Mouse (Mus musculus) heart, embryonic 10.5 days (tissue): ENCODE measurements around the gene Igfbp6. TPM values are rescaled to one million over a fixed set of nuclear protein-coding genes. Genes with fewer than 3 reads are reported as not detected.

Source experiments
- DNase-seq: peaks from one replicate; pipeline ENCODE4 v3.0.0-alpha.2; 2017; ENCODE audit warnings: low spot score
- H3K27ac ChIP-seq: fragments of 300-500 bp; sonication (generic); 2 replicates; pipeline ENCODE4 v1.5.1; 2016; ENCODE audit warnings: mild to moderate bottlenecking
- H3K27me3 ChIP-seq: fragments of 300-500 bp; sonication (generic); 2 replicates; pipeline ENCODE4 v1.6.1; 2016; ENCODE audit warnings: mild to moderate bottlenecking; ENCODE audit not compliant: poor library complexity, insufficient read depth, severe bottlenecking
- H3K36me3 ChIP-seq: fragments of 300-500 bp; sonication (generic); 2 replicates; pipeline ENCODE4 v1.6.1; 2016; ENCODE audit warnings: mild to moderate bottlenecking, moderate library complexity
- H3K4me1 ChIP-seq: fragments of 300-500 bp; sonication (generic); 2 replicates; pipeline ENCODE4 v1.6.1; 2016; ENCODE audit warnings: mild to moderate bottlenecking
- H3K4me3 ChIP-seq: fragments of 300-500 bp; sonication (generic); 2 replicates; pipeline ENCODE4 v1.5.1; 2016; ENCODE audit warnings: mild to moderate bottlenecking, moderate library complexity
- H3K9me3 ChIP-seq: fragments of 300-500 bp; sonication (generic); 2 replicates; pipeline ENCODE4 v1.6.1; 2016; ENCODE audit warnings: mild to moderate bottlenecking, moderate library complexity
- WGBS: fragments of 180-500 bp; shearing (Covaris S2); methylation state at CpG from one replicate; pipeline ENCODE4 v1.1.7; 2016; 5-methylcytosine and 5-hydroxymethylcytosine counted together
- polyA plus RNA-seq: library from polyadenylated mRNA; unstranded; fragments of >200 nt; fragmentation: Nextera tagmentation; extraction: Ambion mirVana; gene quantifications from 2 replicates; pipeline ENCODE4 v1.2.1, GENCODE M21; 2016

Igfbp6 gene
- polyA plus RNA-seq, 1 experiment from 2014 or later: 0.67 TPM

DNA sequence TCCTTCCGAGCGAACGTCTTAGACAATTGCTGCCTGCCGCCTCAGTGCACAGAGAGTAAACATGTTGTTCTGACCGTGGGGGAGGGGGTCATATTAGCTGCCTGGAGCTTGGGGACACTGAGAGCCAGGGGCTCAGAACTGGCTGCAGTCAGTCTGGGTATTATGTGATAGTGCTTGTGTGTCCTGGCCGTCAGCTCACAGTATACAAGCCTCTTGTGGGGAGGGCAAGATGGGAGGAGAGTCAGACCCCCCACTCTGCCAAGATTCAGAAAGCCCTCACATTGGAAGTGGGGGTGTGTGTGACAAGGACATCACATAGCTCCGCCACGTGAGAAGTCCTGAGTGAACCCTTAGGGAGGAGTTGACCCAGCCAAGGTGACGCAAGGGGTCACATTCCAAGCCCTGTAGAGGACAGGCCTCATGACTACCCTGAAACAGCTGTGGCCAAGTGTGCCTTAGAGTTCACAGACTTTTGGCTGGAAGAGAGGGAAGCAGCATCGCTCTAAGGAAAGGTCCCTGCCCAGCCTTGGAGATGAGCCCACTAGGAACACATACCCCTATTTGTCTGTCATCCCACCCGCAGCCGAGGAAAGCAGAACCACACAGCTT lies 40.1 kb upstream of the Igfbp6 start:
- Histone ChIP-seq H3K36me3 (peaks cover 18% of the 10 kb centered on the region), H3K4me1 (peaks cover 100% of the 10 kb centered on the region), H3K9me3 (no peaks in the 10 kb centered on the region), H3K4me3 (peak overlapping the region; percentile 72), H3K27me3 (peaks cover 25% of the 10 kb centered on the region), H3K27ac (peak overlapping the region; percentile 93)
- 24% methylated on average over 12 of the region's 12 CpGs for WGBS
- no peak for DNase-seq

GRCm38 (mm10) chr15:102105360-102105759 lies 38.8 kb upstream of the Igfbp6 start:
- Histone ChIP-seq H3K4me1 (peaks cover 96% of the 10 kb centered on the region), H3K4me3 (no peak overlapping the region), H3K36me3 (peaks cover 31% of the 10 kb centered on the region), H3K9me3 (no peaks in the 10 kb centered on the region), H3K27ac (no peak overlapping the region), H3K27me3 (peaks cover 25% of the 10 kb centered on the region)
- DNase-seq: no peak
- 58% methylated on average over 5 of the region's 5 CpGs for WGBS

- peaks cover 25% of the 10 kb centered on the region for H3K27me3 ChIP-seq
- peak overlapping the region; percentile 32; the same call in 1 of the 2 replicates for H3K27ac ChIP-seq
- H3K9me3 ChIP-seq: no peaks in the 10 kb centered on the region
- peaks cover 96% of the 10 kb centered on the region for H3K4me1 ChIP-seq
- 22% methylated on average over 18 of the region's 18 CpGs for WGBS
- no peak for DNase-seq
- H3K4me3 ChIP-seq: peak overlapping the region; percentile 52
- H3K36me3 ChIP-seq: peaks cover 38% of the 10 kb centered on the region
Observed at GRCm38 (mm10) chr15:102105764-102106730, 38.1 kb upstream of the Igfbp6 start.

DNA sequence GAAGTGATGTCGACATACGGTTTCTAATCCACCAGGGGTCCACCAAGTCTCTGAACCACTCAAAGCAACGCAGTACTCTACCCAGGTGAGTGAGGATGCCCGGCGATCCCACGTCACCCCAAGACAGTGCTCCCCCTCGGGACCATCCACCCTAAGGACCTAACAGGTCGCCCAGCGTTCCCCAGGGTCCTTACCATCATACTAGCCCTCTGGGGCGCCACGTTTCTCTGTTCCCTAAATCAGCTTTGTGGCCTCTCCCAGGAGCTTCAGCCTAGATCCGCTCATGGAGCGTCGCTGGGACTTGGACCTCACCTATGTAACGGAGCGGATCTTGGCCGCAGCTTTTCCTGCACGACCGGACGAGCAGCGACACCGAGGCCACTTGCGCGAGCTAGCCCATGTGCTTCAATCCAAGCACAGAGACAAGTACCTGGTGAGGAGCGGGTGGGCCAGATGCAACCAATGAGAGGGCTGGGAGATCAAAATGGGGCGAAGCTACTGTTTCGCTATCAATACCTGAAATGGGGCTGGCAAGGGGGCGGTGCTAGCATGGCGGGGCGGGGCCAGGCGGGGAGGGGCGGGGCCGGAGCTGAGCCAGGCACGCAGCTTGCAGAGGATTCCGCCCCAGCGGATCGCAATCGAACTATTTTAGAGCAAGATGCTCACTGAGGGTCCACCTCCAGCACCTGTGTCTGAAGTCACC lies 37.3 kb upstream of the Igfbp6 start:
- DNase-seq: no peak
- peaks cover 94% of the 10 kb centered on the region for H3K4me1 ChIP-seq

DNA sequence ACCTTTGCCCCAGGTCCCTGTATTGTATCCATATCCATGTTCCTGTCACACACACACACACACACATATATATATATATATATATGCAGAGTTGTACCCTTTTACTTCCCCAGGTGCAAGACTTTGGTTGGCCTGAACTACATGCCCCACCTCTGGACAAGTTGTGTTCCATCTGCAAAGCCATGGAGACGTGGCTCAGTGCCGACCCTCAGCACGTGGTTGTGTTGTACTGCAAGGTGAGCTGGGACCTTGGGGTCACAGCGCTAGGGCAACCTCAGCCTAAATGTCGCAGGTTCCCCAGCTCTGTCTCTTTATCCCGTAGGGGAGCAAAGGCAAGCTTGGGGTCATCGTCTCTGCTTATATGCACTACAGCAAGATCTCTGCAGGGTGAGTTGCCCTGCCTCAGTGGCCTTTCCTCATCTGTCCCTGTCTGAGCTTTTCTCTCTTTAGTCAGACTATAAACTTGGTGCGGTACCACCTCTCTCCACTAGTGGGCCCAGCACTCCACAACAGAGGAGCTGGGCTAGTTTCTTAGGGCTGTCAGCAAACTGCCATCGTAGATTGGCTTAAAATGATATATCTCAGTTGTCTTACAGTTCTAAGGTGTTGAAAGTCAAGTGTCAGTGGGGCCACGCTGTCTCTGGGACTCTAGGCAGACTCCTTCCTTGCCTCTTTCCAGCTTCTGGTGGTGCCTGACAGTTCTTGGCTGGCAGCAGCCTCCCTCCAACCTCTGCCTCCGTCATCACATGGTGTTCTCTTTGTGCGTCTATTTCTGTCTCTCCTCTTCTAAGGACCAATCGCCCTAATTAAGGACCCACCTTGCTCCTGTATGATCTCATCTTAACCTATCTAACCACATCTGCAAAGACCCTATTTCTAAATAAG lies 36.2 kb upstream of the Igfbp6 start:
- H3K27ac ChIP-seq: 0 out of 2 replicates have a peak overlapping the region, but pooled peaks have one; percentile 6
- H3K4me3 ChIP-seq: peak overlapping the region; percentile 5; the same call in 1 of the 2 replicates
- peaks cover 87% of the 10 kb centered on the region for H3K4me1 ChIP-seq
- peaks cover 25% of the 10 kb centered on the region for H3K27me3 ChIP-seq
- WGBS: 38% methylated on average over 13 of the region's 13 CpGs
- H3K36me3 ChIP-seq: peaks cover 57% of the 10 kb centered on the region
- H3K9me3 ChIP-seq: no peaks in the 10 kb centered on the region
- DNase-seq: no peak

More for the DNA sequence above, 37.3 kb upstream of the Igfbp6 start:
- H3K27ac ChIP-seq: 0 out of 2 replicates have a peak overlapping the region, but pooled peaks have one; percentile 10
- H3K36me3 ChIP-seq: peaks cover 46% of the 10 kb centered on the region
- peaks cover 25% of the 10 kb centered on the region for H3K27me3 ChIP-seq
- WGBS: 14% methylated on average over 38 of the region's 38 CpGs
- H3K9me3 ChIP-seq: no peaks in the 10 kb centered on the region
- H3K4me3 ChIP-seq: peak overlapping the region; percentile 52

- Histone ChIP-seq H3K27ac (0 out of 2 replicates have a peak overlapping the region, but pooled peaks have one; percentile 11), H3K4me1 (peaks cover 80% of the 10 kb centered on the region), H3K27me3 (peaks cover 25% of the 10 kb centered on the region), H3K36me3 (peaks cover 66% of the 10 kb centered on the region), H3K9me3 (no peaks in the 10 kb centered on the region), H3K4me3 (no peak overlapping the region)
- WGBS: 53% methylated on average over 18 of the region's 18 CpGs
- peak; percentile 87 for DNase-seq
Observed at GRCm38 (mm10) chr15:102108651-102109525, 35.3 kb upstream of the Igfbp6 start.

GRCm38 (mm10) chr15:102110271-102110670 lies 33.9 kb upstream of the Igfbp6 start:
- Histone ChIP-seq H3K9me3 (no peaks in the 10 kb centered on the region), H3K4me3 (no peak overlapping the region), H3K27me3 (peaks cover 22% of the 10 kb centered on the region), H3K27ac (no peak overlapping the region), H3K36me3 (peaks cover 78% of the 10 kb centered on the region), H3K4me1 (peaks cover 66% of the 10 kb centered on the region)
- 92% methylated on average over 7 of the region's 7 CpGs for WGBS
- DNase-seq: no peak

GRCm38 (mm10) chr15:102110701-102111494 lies 33.3 kb upstream of the Igfbp6 start:
- Histone ChIP-seq H3K4me1 (peaks cover 59% of the 10 kb centered on the region), H3K9me3 (no peaks in the 10 kb centered on the region), H3K4me3 (no peak overlapping the region), H3K27ac (no peak overlapping the region), H3K36me3 (peaks cover 82% of the 10 kb centered on the region), H3K27me3 (peaks cover 16% of the 10 kb centered on the region)
- 71% methylated on average over 29 of the region's 29 CpGs for WGBS
- DNase-seq: no peak

- H3K27ac ChIP-seq: no peak overlapping the region
- DNase-seq: no peak
- no peaks in the 10 kb centered on the region for H3K9me3 ChIP-seq
- H3K36me3 ChIP-seq: peaks cover 88% of the 10 kb centered on the region
- H3K4me1 ChIP-seq: peaks cover 54% of the 10 kb centered on the region
- H3K4me3 ChIP-seq: no peak overlapping the region
- peaks cover 10% of the 10 kb centered on the region for H3K27me3 ChIP-seq
- WGBS: 81% methylated on average over 11 of the region's 11 CpGs
Observed at GRCm38 (mm10) chr15:102111495-102111829, 32.7 kb upstream of the Igfbp6 start.

- Histone ChIP-seq H3K9me3 (no peaks in the 10 kb centered on the region), H3K36me3 (peaks cover 90% of the 10 kb centered on the region), H3K4me3 (no peak overlapping the region), H3K27me3 (peaks cover 3% of the 10 kb centered on the region), H3K4me1 (peaks cover 47% of the 10 kb centered on the region), H3K27ac (0 out of 2 replicates have a peak overlapping the region, but pooled peaks have one; percentile 38)
- 85% methylated on average over 6 of the region's 6 CpGs for WGBS
- DNase-seq: no peak
Observed at GRCm38 (mm10) chr15:102112181-102112580, 32.0 kb upstream of the Igfbp6 start.

DNA sequence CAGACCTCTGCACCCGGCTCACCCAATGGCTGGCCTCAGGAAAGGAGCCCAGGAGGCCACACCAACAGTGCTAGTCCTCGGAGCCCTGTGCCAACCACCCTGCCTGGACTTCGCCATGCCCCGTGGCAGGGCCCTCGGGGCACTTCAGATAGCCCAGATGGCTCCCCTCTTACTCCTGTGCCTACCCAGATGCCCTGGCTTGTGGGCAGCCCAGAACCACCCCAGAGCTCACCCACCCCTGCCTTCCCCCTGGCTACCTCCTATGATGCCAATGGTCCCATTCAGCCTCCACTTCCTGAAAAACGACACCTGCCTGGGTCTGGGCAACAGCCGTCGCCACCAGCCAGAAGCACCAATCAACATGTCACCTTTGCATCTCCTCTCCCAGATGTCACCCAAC lies 31.3 kb upstream of the Igfbp6 start:
- DNase-seq: no peak
- 74% methylated on average over 8 of the region's 8 CpGs for WGBS
- Histone ChIP-seq H3K9me3 (no peaks in the 10 kb centered on the region), H3K4me1 (peaks cover 40% of the 10 kb centered on the region), H3K36me3 (peaks cover 94% of the 10 kb centered on the region), H3K4me3 (no peak overlapping the region), H3K27ac (0 out of 2 replicates have a peak overlapping the region, but pooled peaks have one; percentile 38), H3K27me3 (no peaks in the 10 kb centered on the region)
